Mouse (Mus musculus): ENCODE results near the gene Capzb.

GRCm38 (mm10) chr4:139272951-139273680, 80.4 kb downstream of the Capzb start:
- TF ChIP-seq CTCF (conservative IDR thresholded peaks at IDR 0.05; ENCODE audit: low read length) (no peak), NANOG (IDR thresholded peaks at IDR 0.05; ENCODE audit: borderline replicate concordance, low read length) (no peak), POU5F1 (IDR thresholded peaks at IDR 0.05; ENCODE audit: borderline replicate concordance, low read length) (no peak)
